Mouse (Mus musculus): ENCODE measurements at regions not wholly inside any gene's neighbourhood (a gene's known extent, or its start where the extent isn't known, plus 50 kb on each side); places are given as distances from the start of the nearest gene placed in this dataset.
A peak's percentile ranks its signal among the peaks of the same experiment; 100 is the strongest.

GRCm38 (mm10) chr12:27844958-27845357 lies 502.6 kb upstream of the Sox11 start:
- DNase-seq (ENCODE audit: extremely low spot score, low spot score) = no peak

GRCm38 (mm10) chr12:27838955-27839354 lies 496.6 kb upstream of the Sox11 start:
- DNase-seq (ENCODE audit: extremely low spot score, low spot score) = no peak

DNA sequence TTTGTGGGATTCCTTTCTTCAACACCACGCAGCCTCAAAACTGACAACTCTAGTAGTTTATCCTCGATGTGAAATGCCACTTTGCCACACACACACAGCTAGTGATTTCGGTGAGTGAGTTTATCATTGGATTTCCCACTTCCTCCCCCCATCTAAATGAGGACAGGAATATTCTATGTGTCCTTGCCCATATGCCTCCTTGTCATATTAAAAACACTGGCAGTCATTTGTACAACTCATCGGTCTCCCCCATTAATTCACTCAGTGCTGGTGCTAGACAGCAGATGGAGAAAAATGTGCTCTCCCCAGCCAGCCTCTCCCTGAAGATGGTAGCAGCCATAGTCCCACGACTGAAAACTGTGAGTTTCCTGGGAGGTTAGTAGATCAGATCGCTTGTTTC lies 496.0 kb upstream of the Sox11 start:
- DNase-seq (ENCODE audit: extremely low spot score, low spot score) = no peak

GRCm38 (mm10) chr12:27826208-27826607 lies 483.8 kb upstream of the Sox11 start:
- DNase-seq (ENCODE audit: extremely low spot score, low spot score) = no peak

- no peak for DNase-seq (ENCODE audit: extremely low spot score, low spot score)
These were observed 481.0 kb upstream of the Sox11 start for GRCm38 (mm10) chr12:27823392-27823791.

DNA sequence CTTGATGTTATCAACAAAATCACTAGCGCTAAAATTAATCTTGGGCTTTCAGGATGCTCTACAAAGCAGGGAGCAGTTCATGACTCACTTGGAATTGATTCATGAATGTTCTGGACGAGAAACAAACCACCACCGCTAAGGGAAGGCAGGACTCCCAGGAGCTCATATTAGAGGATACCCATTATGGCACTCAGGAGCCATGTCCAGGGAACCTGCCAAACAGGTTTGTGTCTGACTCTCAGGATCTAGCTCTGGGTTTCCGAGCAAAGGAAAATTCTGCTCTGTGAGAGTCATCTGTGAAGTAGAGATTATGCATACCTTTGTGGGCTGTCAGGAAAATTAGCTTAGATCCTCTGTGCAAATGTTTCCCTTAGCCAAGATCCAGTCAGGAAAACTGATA lies 454.3 kb upstream of the Sox11 start:
- no peak for DNase-seq (ENCODE audit: extremely low spot score, low spot score)

- no peak for DNase-seq (ENCODE audit: extremely low spot score, low spot score)
These were observed 444.4 kb upstream of the Sox11 start for GRCm38 (mm10) chr12:27786716-27787291.

DNA sequence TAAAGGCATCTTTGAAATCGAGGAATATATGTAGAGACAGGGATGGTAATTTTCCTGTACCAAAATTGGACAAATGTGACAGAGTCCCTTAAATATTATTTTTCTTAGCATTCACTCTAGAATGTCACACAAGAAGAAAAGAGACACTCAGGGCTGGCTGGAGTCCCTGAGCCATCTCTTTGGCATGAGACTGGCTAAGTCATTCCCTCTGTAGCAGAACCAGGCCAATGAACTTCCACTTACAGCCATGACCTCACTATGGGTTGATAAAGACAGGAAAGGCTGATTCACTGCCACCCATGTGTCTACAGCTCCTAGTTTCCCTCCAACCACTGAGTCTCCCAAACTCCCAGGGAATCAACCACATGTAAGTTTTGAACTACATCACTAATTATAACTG lies 438.4 kb upstream of the Sox11 start:
- DNase-seq (ENCODE audit: extremely low spot score, low spot score) = no peak

GRCm38 (mm10) chr12:27765948-27766347 lies 423.6 kb upstream of the Sox11 start:
- DNase-seq (ENCODE audit: extremely low spot score, low spot score) = no peak

- DNase-seq (ENCODE audit: extremely low spot score, low spot score) = no peak
These were observed 416.6 kb upstream of the Sox11 start for GRCm38 (mm10) chr12:27759016-27759415.

DNA sequence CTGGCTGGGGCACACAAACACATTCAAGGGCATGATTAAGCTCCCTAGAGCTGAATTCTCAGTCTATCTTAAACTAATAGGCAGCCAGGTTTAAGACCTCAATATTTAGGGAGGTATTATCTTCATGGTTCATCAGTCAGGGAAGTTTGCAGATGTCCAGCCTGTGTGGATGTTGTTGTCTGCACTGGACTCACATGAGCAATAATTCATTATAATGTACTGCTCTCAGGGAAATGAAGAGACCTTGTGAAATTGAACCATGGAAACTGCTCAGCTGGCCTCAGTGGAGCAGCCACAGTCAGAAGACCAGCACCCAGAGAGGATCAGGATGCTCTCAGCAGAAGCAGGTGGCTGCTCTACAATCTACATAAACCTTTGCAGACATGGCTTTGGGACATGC lies 415.3 kb upstream of the Sox11 start:
- no peak for DNase-seq (ENCODE audit: extremely low spot score, low spot score)

DNA sequence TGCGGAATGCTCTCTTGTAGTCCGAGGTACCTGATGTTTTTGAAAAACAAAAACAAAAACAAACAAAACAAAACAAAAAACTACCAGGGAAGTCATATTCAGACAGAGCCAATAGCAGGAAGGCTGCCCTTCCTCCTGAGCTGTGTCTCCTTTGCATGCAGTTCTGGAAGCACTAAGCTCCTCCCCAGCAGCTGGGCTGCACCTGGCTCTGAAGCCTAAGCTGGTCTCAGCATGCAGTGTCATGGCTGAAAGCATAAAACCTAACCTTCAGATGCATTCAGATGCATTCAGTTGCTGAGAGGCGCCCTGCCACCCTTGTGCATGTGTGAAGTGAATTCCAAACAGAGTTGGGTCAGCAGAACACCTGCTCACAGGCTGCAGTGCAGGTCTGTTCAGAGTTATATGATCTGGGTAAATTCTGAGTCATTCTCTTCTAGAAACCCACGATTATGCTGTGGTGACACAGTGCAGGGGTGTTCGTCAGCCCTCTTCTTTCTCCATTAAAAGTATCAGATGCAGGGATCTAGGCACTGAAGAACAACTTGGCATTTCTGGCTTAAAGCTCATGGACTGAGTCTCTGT lies 382.3 kb upstream of the Sox11 start:
- DNase-seq (ENCODE audit: extremely low spot score, low spot score) = peak; percentile 32

DNA sequence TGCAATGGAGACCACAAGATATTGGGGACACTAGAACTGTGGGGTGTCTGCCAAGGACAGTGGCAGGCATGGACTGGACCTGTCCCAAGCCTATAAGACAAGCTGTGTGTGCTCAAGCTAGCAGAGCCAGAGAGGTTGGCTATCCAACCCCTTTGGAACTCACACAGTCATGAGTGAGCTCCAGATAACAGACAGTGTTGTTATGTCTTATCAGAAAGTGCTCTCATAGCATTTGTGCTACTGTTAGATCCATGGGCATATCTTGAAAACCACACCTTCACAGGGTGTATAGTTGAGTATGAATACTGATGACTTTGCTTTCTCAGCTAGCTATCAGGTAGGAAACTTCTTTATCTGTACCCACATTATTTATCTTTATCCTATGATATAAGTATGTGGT lies 338.1 kb upstream of the Sox11 start:
- DNase-seq (ENCODE audit: extremely low spot score, low spot score) = no peak

DNA sequence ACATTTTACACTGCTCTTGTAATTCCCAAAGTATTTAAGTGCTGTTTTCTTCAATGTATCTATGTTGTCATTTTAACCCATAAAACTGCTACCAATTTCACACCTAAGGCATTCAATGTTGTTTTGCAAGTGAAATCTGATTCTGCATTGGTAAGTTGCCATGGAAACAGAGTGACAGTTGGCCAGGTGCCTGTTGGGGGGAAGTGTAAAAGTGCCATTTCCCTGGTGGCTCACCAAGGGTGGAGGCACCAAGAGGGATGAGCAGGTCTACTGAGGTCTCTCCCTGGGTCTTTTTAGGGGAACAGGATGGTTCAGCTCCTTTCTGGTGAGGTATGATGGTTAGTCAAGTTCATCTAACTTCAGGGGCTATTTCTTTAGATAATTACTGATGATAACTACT lies 331.0 kb upstream of the Sox11 start:
- no peak for DNase-seq (ENCODE audit: extremely low spot score, low spot score)

DNA sequence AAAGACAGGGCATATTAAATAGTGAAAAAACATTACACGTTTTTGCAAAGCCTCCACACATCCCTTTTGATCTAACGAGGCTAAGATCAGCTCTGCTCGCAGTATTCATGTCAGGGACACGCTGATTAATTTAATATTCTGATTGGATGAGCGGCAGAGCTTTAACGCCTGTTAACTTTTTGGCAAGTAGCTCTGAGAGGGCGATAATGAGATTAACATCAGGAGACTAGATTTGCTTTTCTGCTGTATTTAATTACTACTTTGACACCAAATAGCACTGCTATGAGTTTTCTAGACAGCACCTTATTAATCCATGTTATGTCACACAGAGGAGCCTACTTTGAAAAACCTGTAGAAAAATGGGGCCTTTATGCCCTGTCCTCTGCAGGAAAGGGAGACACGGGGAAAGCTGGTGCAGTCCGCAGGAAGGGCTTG lies 328.3 kb upstream of the Sox11 start:
- no peak for DNase-seq (ENCODE audit: extremely low spot score, low spot score)

GRCm38 (mm10) chr12:27670190-27670589 lies 327.8 kb upstream of the Sox11 start:
- no peak for DNase-seq (ENCODE audit: extremely low spot score, low spot score)

DNA sequence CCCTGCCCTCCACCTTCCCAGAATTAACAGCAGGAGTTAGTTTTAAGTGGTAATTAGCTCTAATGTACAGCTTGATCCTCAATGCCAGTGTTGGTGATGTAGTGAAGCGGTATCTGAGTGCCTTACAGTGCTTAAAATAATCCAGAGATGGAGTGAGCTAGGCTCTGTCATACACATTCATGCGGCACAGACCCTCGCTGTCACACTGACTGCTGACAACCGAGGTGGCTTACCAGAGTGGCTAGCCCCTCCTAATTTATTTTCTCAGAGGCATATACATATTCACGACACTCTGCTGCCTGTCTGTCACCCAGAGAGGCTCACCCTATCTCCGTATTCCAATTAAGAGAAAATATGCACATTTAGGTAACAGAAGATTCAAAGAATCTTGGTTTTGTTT lies 327.2 kb upstream of the Sox11 start:
- DNase-seq (ENCODE audit: extremely low spot score, low spot score) = no peak

GRCm38 (mm10) chr12:27666456-27666855 lies 324.1 kb upstream of the Sox11 start:
- no peak for DNase-seq (ENCODE audit: extremely low spot score, low spot score)

GRCm38 (mm10) chr12:27663126-27663525 lies 320.8 kb upstream of the Sox11 start:
- DNase-seq (ENCODE audit: extremely low spot score, low spot score) = no peak

- no peak for DNase-seq (ENCODE audit: extremely low spot score, low spot score)
These were observed 320.3 kb upstream of the Sox11 start for GRCm38 (mm10) chr12:27662723-27663122.

DNA sequence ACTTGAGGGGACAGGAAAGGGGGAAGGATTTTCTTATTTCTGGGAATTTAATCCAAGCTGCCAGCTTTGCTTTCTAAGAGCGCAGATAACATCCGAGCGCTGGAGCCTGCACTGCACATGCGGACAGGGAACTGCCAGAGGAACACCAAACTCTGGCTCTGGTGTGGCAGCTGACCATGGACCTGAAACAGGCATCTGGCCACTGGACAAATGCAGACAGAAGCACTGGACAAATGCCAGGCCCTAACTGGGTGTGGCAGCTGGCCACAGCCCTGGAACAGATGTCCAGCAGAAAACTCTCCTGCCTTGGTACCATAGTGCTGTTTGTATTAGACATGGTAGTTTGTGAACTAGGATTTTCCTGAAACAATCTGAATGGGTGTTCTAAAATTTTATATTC lies 315.2 kb upstream of the Sox11 start:
- no peak for DNase-seq (ENCODE audit: extremely low spot score, low spot score)

GRCm38 (mm10) chr12:27653541-27653940 lies 311.2 kb upstream of the Sox11 start:
- no peak for DNase-seq (ENCODE audit: extremely low spot score, low spot score)

DNA sequence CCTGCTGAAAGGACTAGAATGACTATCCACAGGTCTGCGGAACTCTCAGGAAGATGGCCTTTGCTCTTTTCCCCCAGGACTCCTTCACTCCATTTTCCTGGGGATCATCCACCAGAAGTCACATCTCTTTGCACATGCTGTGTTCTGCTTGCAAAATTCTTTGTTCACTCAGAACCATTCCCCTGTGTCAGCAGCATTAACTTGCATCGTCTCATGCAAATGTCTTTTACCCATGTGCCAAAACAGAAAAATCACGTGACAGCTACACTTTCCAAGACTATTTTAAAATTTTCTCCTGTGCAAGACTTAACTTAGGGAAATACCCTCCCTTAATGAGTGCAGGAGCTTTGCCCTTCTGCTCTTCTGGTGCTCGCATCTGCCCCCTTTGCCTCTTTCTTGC lies 306.2 kb upstream of the Sox11 start:
- no peak for DNase-seq (ENCODE audit: extremely low spot score, low spot score)

Data from neural tube, embryonic 10.5 days (tissue).